Mouse (Mus musculus) intestine, embryonic 14.5 days (tissue): Measurements from ENCODE around the gene Wdr17. TPM values are rescaled to one million over a fixed set of nuclear protein-coding genes. Genes with fewer than 3 reads are reported as not detected.

ENCODE experiments used
- ATAC-seq: fragments of 200-750 bp; cut with Nextera tagmentation; replicated peaks from 2 replicates; pipeline ENCODE4 v1.8.0; 2017; ENCODE audit warnings: low read depth, moderate number of reproducible peaks, moderate TSS enrichment, moderate library complexity; ENCODE audit not compliant: low FRiP score, low TSS enrichment
- DNase-seq: peaks from one replicate; pipeline ENCODE4 v3.0.0-alpha.2; 2018; ENCODE audit warnings: low spot score
- H3K27ac ChIP-seq: fragments of 300-500 bp; sonication (generic); 2 replicates; pipeline ENCODE4 v1.5.1; 2014; ENCODE audit warnings: low read depth, mild to moderate bottlenecking, control low read depth
- H3K27me3 ChIP-seq: fragments of 300-500 bp; sonication (generic); replicated peaks from 2 replicates; pipeline ENCODE4 v1.6.1; 2014; ENCODE audit warnings: low read length, control low read depth; ENCODE audit not compliant: control insufficient read depth, insufficient read depth
- H3K36me3 ChIP-seq: fragments of 300-500 bp; sonication (generic); 2 replicates; pipeline ENCODE4 v1.6.1; 2014; ENCODE audit warnings: low read length, control low read depth; ENCODE audit not compliant: control insufficient read depth, insufficient read depth
- H3K4me1 ChIP-seq: fragments of 300-500 bp; sonication (generic); replicated peaks from 2 replicates; pipeline ENCODE4 v1.6.1; 2014; ENCODE audit warnings: low read length, control low read depth, mixed read lengths; ENCODE audit not compliant: control insufficient read depth, insufficient read depth
- H3K4me2 ChIP-seq: fragments of 300-500 bp; sonication (generic); 2 replicates; pipeline ENCODE4 v1.6.1; 2014; ENCODE audit warnings: low read length
- H3K4me3 ChIP-seq: fragments of 300-500 bp; sonication (generic); 2 replicates; pipeline ENCODE4 v1.5.1; 2014; ENCODE audit warnings: low read depth, low read length, control low read depth, mixed read lengths
- H3K9ac ChIP-seq: fragments of 300-500 bp; sonication (generic); 2 replicates; pipeline ENCODE4 v1.6.1; 2014; ENCODE audit warnings: mild to moderate bottlenecking, low read length
- H3K9me3 ChIP-seq: fragments of 300-500 bp; sonication (generic); 2 replicates; pipeline ENCODE4 v1.6.1; 2016; ENCODE audit warnings: low read length, control low read depth; ENCODE audit not compliant: control insufficient read depth
- WGBS: fragments of 180-500 bp; shearing (Covaris S2); extraction: QIAGEN DNeasy Blood & Tissue Kit; methylation state at CpG from one replicate; pipeline ENCODE4 v1.1.7; 2014; 5-methylcytosine and 5-hydroxymethylcytosine counted together
- polyA plus RNA-seq: library from polyadenylated mRNA; unstranded; fragments of >200 nt; fragmentation: Nextera tagmentation; extraction: Ambion mirVana; gene quantifications from 2 replicates; pipeline ENCODE4 v1.2.1, GENCODE M21; 2014

The Wdr17 gene
- 0.48 and 0.62 TPM in 2 replicates for polyA plus RNA-seq

DNA sequence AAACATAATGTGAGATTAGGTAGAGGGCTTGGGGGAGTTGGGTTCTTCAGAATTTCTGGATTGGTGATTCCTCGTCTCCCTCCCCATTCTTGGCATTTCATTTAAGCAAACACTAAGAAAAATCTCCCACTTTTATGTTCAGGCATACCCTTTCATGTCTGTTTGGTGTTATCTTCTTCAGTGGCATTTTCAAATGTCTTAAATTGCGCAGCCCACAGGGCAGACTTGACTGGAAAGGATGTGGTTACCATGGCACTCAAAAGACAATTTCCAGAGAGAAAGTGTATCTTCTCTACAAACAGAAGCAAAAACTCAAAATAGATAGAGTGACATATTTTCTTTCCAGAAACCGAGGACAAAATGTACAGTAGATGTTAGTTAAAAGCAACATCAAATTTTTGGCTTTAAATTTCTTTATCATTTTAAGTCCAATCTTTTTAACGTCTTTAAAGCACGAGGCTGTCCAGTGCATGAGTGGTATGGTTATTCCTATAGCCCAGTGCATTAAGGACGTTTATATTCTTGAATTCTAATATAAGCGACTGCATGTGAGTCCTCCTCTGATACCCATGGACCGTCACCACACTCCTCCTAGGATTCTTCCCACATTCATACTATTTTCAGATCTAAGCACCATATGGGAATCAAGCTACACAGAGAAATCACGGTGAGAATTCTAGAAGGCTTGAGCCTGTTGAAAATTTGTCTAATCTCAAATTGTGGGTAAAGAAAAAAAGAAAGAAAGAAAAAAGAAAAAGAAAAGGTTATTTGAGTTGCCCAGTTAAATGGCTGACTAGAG lies at the start of gene Wdr17:
TSS of gene Wdr17 (minus strand) at position 198 of the 799 bp plus-strand sequence.
- DNase-seq (no peak), ATAC-seq (no peak)
- H3K36me3 ChIP-seq: no peaks in the 10 kb centered on the region
- H3K4me1 ChIP-seq: no peaks in the 10 kb centered on the region
- no peaks in the 10 kb centered on the region for H3K27me3 ChIP-seq
- H3K27ac ChIP-seq: no peak within 1 kb of the TSS
- no peak within 1 kb of the TSS for H3K4me2 ChIP-seq
- WGBS: 77% methylated on average over 9 of the region's 9 CpGs
- no peak within 1 kb of the TSS for H3K4me3 ChIP-seq
- no peaks in the 10 kb centered on the region for H3K9me3 ChIP-seq
- H3K9ac ChIP-seq: no peak within 1 kb of the TSS

DNA sequence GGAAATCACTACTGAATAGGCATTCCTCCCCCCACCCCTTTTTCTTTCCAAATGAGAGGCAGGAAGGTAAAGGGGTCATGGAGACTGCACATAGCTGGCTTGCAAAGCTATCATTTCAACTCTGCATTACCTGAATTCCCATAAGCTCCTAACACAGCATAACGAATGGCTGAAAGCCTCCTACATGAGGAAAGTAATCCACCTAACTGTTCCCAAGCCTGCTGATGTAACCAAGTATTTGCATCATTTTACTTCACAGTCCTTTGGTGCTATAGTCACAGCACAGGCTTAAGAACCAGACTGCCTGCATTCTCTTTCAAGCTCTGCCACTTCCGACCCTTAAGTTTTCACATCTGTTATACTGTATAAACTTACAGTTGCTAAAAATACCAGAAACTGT lies 45.3 kb upstream of the Wdr17 start:
- Histone ChIP-seq H3K9ac (no peak overlapping the region), H3K4me2 (no peak overlapping the region), H3K27ac (no peak overlapping the region), H3K4me1 (no peaks in the 10 kb centered on the region), H3K27me3 (no peaks in the 10 kb centered on the region), H3K36me3 (no peaks in the 10 kb centered on the region), H3K9me3 (no peaks in the 10 kb centered on the region), H3K4me3 (no peak overlapping the region)
- DNase-seq: no peak
- 69% methylated on average over 2 of the region's 2 CpGs for WGBS
- no peak for ATAC-seq

DNA sequence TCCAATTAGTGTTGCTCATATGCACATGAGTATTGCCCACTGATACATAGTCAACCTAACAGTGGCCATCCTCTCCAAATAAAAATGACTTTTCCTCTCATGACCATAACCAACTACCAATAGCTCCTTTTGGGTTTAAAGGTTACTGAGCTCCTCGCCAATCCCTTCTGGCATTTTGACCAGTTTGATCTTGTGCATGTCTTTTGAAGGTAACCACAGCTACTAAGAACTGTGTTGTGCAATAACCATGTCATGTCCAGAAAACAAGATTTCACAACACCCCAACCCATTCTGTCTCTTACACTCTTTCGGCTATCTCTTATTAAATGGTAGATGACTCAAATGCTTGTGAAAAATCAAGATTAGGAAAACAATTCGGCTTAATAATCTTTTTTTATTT lies 38.0 kb upstream of the Wdr17 start:
- H3K4me2 ChIP-seq: no peak overlapping the region
- ATAC-seq: no peak
- DNase-seq: no peak
- H3K36me3 ChIP-seq: no peaks in the 10 kb centered on the region
- H3K27me3 ChIP-seq: no peaks in the 10 kb centered on the region
- H3K4me1 ChIP-seq: no peaks in the 10 kb centered on the region
- WGBS: 84% methylated on average over 3 of the region's 3 CpGs
- no peak overlapping the region for H3K27ac ChIP-seq
- H3K9ac ChIP-seq: no peak overlapping the region
- H3K4me3 ChIP-seq: no peak overlapping the region
- no peaks in the 10 kb centered on the region for H3K9me3 ChIP-seq

DNA sequence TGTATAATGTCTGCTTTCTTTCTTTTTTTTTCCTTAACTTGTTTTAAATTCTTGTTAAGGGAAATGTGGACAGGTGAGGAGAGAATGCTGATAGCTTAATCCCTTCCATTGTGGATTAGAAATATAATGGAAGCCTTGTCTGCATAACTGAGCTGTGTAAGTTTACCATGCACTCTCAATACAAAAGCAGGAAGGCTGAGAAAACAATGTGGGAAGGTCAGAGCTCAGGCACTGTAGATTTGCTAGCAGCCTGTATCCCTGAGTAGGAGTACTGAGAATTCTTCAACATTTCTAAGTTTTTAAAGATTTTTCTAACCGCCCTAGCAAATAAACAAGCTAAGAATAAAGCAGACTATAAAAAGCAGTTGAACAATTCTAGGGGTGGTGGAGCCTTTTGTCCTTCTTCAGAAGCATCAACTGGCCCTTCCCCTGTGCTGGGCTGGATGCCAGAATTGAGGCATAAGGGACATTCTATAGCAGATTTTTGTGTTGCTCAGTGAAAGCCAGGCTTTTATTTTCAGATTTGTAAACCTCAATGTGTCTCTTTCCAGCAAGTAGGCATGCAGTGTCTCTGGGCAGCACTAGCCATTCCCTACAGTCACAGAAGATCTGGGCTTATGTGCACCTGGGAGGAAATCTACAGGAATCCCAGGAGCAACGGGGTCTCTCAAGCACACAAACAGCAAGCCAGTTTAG lies 35.3 kb upstream of the Wdr17 start:
- no peak for DNase-seq

DNA sequence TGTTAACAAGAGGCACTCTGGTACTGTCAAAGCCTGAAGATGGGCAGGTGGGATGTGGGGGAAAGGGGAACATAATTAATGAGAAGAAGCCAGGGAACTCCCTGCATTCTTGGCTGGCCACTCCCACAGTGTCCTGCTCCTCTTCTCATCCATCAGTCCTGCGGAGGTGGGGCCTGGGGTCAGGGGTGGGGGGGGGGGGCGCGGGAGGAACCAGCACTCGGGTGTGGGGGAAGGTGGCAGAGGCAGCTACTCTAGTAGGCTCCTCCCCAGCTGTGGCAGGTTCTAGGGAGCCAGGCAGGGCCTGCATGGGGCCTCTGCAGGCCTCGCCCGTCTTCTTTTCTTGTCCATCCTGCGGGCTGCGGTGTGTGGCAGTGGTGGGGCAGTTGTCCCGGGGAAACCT lies 30.7 kb upstream of the Wdr17 start:
- Histone ChIP-seq H3K4me3 (no peak overlapping the region), H3K4me1 (no peaks in the 10 kb centered on the region), H3K27ac (no peak overlapping the region), H3K4me2 (no peak overlapping the region), H3K36me3 (no peaks in the 10 kb centered on the region), H3K9me3 (no peaks in the 10 kb centered on the region), H3K27me3 (no peaks in the 10 kb centered on the region), H3K9ac (no peak overlapping the region)
- ATAC-seq: no peak
- WGBS: 54% methylated on average over 8 of the region's 9 CpGs
- DNase-seq: no peak

More for the DNA sequence above, 35.3 kb upstream of the Wdr17 start:
- no peak overlapping the region for H3K27ac ChIP-seq
- WGBS: 53% methylated on average over 2 of the region's 2 CpGs
- H3K27me3 ChIP-seq: no peaks in the 10 kb centered on the region
- H3K36me3 ChIP-seq: no peaks in the 10 kb centered on the region
- H3K9ac ChIP-seq: no peak overlapping the region
- H3K4me1 ChIP-seq: no peaks in the 10 kb centered on the region
- no peak for ATAC-seq
- H3K4me2 ChIP-seq: no peak overlapping the region
- H3K4me3 ChIP-seq: no peak overlapping the region
- H3K9me3 ChIP-seq: no peaks in the 10 kb centered on the region

DNA sequence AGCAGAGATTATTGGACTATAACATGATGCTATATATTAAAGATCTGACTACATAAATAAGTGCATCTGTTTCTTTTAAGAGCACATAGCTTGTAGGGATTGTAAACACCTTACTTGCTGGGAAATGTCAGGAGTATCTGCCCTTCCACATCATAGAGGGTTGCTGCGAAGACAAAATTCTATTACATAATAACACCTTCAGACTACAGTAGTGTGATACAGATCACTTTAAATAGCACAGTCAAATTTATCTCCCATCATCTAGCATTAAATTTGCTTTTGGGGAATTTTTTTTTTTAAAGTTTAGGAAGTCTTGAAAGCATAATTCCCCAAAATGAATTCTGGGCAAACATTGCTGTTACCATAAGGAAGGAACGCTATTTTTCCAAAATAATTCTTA lies 25.9 kb upstream of the Wdr17 start:
- H3K4me3 ChIP-seq: no peak overlapping the region
- 92% methylated on average over 2 of the region's 2 CpGs for WGBS
- no peaks in the 10 kb centered on the region for H3K36me3 ChIP-seq
- no peaks in the 10 kb centered on the region for H3K4me1 ChIP-seq
- no peak overlapping the region for H3K4me2 ChIP-seq
- no peak overlapping the region for H3K9ac ChIP-seq
- H3K27me3 ChIP-seq: no peaks in the 10 kb centered on the region
- ATAC-seq (no peak), DNase-seq (no peak)
- no peaks in the 10 kb centered on the region for H3K9me3 ChIP-seq
- no peak overlapping the region for H3K27ac ChIP-seq

DNA sequence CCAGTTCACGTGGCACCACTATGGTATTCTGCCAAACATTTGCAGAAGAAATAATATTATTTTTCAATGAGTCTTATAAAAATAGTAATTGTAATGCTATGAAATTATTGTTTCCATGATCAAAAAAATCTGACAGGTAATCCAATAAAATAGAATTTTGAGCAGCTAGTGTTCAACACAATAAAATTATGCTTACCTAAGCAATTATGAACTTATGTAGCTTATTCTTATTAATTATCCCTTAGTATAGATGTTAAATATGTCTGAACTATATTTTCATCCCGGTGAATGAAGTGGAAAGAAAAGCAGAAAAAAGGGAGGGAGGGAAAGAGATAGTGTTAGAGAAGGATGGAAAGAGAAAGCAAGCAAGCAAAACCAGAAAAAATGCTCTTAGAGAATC lies 12.5 kb upstream of the Wdr17 start:
- Histone ChIP-seq H3K9me3 (no peaks in the 10 kb centered on the region), H3K4me1 (no peaks in the 10 kb centered on the region), H3K4me2 (no peak overlapping the region), H3K9ac (no peak overlapping the region), H3K27ac (no peak overlapping the region), H3K4me3 (no peak overlapping the region), H3K36me3 (no peaks in the 10 kb centered on the region), H3K27me3 (no peaks in the 10 kb centered on the region)
- 81% methylated on average over 2 of the region's 2 CpGs for WGBS
- no peak for ATAC-seq
- DNase-seq: no peak

DNA sequence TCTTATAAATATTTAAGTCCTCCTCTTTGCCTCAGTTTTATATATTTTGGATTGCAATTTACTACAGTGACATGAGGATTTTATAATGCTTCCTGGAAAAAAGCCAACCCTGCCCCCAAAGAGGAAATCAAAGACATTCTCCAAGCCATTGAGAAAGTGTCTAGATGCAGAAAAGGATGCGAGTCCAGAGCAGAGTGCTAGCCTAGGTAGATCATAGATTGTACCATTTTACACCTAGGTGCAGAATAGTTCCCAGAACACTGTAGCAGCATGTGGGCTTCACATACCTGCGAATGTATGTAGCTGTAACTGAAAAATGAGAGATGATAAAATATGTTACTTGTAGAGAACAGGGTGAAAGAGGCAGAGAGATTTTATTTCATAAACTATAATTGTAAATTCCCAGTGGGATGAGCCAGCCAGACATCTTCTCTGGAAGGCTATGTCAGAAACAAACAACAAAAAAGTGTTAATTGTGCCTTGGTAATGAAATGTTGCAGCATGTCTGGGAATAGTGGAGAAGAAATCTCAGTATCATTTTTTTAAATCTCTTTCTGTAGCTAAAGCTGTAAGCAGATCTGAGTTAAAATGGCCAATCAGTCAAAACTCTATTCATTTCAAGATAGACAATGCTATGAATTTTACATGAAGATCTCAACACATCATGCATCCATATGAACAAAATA lies 7.8 kb upstream of the Wdr17 start:
- no peak overlapping the region for H3K27ac ChIP-seq
- H3K27me3 ChIP-seq: no peaks in the 10 kb centered on the region
- no peak overlapping the region for H3K9ac ChIP-seq
- H3K4me1 ChIP-seq: no peaks in the 10 kb centered on the region
- H3K36me3 ChIP-seq: no peaks in the 10 kb centered on the region
- DNase-seq (no peak), ATAC-seq (no peak)
- no peak overlapping the region for H3K4me3 ChIP-seq
- H3K9me3 ChIP-seq: no peaks in the 10 kb centered on the region
- H3K4me2 ChIP-seq: no peak overlapping the region
- WGBS: 74% methylated on average over 2 of the region's 2 CpGs
